Mouse (Mus musculus) NIH3T3 (cell line): ENCODE data around the gene Usp47.

ENCODE experiments used
- DNase-seq: peaks from one replicate; pipeline ENCODE4 v3.0.0-alpha.2; 2012; ENCODE audit warnings: low read depth

The Usp47 gene

DNA sequence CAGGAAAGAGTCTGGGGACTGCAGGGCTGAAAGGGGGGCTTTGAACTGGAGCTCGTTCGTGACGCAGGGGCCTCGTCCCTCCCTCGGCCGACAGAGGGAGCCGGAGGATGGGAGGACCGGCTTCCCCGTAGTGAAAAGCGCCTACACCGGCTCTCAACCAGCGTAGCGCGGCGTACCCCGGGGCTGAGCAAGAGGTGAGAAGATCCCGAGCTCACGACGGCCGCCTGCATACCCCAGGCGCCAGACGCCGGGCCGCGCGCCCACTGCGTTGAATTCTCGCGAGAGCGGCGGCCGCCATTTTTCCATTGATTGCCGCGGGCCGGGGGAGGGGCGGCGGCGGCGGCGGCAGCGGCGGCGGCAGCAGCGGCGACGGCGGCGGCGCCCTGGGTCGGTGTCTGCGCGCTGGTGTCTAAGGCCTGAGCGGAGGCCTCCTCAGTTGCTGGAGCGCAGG lies at the start of gene Usp47:
Gene Usp47 (plus strand): TSS at position 355 of the 451 bp plus-strand sequence.
- DNase-seq = peak; percentile 93

DNA sequence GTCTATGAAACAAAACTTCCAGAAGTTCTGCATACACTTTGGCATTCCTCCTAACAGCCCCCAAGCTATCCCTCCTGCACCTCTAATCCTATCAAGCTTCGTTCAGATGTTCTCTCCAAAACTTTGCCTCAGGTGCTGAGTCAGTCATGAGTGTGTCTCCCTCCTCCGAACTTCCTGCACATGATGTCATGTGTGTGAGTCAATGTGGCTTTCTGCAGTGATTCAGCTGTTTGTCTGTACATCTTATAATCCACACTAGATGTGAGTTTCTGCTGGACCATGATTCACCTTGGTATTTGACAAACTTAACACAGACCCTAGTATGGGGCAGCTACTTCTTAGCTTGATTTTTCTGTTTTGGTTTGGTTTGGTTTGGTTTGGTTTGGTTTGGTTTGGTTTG lies 46.9 kb upstream of the Usp47 start:
- peak; percentile 79 for DNase-seq

DNA sequence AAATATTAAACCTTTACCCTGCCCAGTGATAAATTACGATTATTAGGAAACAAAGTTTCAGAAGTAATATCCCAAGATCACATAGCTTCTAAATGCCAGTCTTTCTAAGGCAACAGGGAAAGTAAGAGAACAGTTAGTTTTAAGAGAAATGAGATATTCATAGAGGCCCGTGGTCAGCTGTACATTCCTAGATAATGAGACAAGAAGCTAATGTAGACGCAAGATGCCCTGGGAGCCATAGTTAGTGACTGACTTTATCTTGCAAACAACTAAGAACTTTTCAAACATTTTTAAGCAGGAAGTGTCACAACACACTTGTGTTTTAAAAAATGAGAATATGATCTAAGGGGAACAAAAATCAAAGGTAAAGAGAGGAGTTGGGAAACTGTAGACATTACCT lies 45.4 kb upstream of the Usp47 start:
- DNase-seq = peak; percentile 53

DNA sequence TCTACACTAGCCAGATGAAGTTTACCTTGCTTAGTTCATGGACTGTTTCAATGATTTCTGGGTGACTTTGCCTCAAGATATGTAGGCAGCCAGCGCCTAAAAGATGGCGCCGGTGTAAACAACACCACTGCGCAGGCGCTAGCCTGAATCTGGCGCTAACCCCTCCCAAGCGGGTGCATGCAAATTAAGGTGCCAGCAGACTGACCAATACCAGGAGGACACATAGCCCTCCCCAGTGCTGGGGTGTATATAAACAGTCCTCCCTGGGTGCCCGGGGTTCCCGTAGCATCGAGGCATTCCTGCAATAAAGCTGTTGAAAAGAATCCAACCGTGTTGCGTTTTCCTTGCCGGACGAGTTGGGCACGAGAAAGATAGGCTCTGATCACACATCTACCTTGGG lies 41.0 kb upstream of the Usp47 start:
- DNase-seq = no peak

DNA sequence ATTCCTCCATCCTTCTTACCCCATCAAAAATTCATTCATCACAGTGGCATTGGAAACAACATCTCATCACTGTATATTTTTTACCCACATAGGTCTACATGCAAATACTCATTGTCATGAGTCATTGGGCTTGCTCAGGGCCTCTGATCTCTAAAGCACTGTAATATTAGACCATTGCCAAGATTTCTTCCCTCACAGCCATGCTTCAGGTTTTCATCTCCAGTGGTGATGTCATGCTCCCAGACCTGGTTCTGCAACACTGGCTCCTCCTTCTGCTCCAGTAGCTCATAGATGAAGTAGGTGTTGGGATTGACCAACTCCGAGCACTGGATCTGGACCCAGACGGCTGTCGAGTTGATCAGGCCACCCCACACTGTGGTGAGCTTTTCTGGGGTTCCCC lies 38.8 kb upstream of the Usp47 start:
- peak; percentile 76 for DNase-seq

DNA sequence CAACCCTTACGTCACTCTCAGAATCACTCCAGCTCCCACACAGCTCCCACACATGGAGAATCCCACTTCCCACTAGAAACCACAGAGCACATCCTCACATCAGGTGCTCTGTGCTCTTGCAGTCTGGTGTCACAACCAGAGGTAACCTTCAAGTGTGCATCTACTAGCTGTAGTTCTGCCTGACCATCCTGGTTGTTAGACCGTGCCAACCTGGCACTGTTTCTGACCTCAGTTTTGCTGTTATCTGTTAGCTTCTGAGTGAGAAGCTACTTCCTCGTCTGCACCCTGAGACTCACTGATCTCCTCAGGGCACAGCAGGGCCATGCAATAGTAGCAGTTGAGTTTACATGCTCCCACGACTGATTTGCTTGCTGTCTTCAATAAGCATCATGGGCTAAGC lies 38.0 kb upstream of the Usp47 start:
- DNase-seq = no peak

DNA sequence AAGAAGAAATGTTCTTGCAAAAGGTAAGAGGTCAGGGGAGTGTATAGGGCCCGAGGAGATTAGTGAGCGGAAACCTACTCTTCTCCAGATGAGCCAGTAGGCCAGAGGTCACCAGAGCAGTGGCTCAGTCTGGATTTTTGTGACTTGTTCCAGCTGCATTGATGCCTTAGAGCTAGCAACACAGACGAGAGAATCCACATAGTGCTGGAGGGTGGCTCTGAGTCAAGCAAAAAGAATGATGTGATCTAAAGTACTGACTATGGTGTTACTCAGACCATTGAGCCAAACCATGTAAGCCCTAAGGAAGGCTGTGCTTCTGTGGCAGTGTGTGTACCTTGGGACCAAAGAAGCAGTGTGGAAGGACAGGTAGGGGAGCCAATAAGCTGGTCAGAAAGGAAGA lies 36.4 kb upstream of the Usp47 start:
- peak; percentile 56 for DNase-seq

DNA sequence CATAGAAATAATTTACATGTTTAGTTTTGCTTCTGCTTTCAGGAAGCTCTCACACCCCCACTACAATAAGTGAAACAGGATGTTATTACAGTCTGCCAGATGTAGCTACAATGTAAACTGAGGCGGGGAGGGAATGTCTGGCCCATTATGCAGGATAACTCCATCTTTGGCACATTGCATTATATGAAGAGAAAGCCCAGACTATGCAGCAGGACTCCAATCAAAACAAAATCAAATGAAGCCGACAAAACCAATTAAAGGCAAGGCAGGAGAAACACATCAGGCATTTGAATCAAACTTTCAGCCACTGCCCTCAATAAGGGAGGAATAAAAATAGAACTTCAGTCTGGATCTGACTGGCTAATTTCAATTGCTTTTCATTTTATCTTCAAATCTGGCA lies 25.9 kb upstream of the Usp47 start:
- DNase-seq = no peak

DNA sequence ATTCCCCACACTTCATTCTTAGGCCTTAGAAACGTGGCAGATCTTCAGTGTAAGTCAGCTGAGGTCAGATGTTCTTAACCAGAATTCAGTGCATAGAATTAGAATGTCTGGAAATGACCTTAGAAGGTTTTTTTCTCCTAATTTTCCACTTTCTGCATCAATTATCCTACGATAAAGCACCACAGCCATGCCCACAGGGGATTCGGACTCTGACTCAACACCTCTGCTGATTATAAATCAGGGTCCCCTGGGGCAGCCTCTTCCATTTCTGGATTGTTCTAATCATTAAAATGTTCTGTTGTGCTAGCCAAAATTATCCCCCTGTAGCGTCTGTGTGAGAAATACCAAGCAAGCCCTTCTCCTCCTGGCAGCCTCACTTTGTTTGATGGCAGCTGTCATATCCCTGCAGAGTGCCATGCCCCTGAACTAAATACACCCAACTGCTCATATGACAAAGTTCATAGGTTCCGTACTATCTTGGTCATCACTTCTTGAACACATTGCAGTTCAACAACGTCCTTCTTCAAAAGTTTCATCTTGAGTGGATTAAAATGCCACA lies 24.8 kb upstream of the Usp47 start:
- DNase-seq = peak; percentile 53

DNA sequence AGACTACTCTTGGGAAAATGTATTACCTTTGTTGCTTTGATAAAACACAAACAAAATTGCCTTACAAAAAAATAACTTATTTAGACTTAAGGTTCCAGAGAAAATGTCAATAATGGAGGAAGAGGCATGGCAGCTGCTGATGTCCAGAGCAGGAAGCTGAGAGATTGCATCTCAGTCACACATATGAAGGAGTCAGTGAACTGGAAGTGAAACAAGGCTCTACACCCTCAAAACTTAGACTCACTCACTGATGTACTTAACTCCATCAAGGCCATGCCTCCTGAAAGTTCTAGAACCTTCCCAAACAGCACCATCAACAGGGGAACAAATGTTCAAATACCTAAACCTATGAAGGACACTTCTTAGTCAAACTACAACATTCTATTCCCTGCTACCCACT lies 23.9 kb upstream of the Usp47 start:
- no peak for DNase-seq

DNA sequence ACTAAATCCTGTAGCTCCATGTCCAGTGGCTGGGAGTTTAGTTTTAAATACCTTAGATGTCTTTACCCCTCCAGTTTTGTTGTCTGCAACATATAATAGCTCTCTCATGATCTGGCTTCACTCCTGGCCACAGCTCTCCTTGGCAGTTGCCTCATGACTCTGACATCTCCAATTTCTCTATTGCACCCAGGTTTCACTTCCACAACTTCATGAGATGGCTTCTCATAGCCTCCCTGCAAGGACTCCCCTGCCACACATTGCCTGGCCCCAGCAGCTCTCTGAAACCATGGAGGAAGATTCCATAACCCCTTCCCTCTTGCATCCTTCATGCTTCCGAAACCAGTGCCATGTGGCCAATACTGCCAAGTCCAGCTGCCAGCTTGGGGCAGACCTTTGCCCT lies 23.1 kb upstream of the Usp47 start:
- DNase-seq = peak; percentile 43

DNA sequence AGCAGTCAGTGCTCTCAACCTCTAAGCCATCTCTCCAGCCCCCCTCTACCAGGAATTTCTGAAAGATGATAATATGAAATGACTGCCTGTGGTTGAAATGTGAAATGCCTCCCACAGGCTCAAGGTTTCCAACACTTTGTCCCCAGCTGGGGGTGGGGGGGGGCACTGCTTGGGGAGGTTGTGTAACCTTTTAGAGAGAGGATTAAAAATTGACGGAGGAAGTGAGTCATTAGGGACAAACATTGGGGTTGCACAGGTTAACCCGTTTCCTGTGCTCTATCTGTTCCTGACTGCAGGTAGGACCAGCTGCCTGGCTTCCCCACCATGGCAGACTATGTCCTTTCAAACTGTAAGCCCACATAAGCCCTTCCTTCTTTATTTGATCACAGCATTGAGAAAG lies 12.8 kb upstream of the Usp47 start:
- DNase-seq = peak; percentile 32

DNA sequence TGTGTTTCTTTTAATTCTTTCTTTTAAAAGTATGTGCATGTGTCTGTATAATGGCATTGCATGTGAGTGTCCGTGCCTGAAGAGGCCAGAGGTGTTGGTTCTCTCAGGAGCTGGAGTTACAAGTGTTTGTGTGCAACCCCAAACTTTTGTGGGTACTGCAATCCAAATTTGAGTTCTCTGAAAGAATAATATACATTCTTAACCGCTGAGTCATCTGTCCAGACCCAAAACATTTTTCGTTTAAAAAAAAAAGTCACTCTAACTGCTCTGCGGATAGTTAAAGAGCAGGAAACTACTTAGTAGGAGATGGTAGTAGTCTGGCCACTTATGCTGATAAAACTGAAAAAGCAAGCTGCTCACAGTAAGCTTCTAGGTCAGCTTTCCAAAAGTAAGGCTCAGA lies 12.3 kb upstream of the Usp47 start:
- DNase-seq = peak; percentile 57

DNA sequence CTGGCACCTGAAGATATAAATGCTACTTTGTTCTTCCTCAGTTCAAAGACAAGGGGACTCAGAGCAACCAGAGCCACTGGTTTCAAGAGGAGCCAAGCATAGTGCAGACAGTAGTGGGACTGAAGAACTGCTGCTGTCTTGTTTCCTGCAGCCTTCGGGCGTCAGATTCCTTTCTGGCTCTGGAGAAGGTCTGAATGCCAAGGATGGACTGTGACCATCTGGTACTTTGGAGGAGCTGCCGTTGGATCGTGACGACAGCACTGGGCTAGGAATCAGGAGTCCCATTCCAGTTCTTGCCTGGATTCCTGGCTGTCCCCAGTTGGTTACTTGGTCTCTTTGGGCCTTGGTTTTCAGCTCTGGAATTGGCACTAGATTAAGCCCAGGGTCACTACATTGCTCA lies 11.2 kb upstream of the Usp47 start:
- DNase-seq = peak; percentile 19

DNA sequence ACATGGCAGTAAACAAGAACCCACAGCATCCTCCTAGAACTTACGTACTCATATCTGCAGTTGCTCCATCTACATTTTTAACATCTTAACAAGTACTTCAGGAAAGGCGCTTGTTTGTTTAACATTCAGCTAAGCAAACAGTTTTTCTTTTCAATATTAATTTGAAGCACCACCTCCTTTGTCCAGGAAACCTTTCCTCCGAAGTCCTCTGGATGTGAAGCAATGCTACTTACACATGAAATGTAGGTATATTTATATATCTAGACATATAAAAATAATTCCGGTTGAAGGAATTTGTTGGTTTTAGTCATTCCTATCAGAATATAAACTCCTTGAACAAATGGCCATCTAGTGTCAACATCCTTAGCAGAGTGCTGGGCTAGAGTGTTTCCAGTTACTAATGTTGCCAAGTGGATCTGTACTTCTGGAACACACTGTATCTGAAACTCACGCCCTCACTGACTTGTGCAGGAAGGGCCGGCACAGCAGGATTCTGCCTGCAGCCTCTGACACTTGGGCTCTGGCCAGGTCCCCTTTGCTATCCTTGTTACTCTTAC lies 10.6 kb upstream of the Usp47 start:
- DNase-seq = no peak

DNA sequence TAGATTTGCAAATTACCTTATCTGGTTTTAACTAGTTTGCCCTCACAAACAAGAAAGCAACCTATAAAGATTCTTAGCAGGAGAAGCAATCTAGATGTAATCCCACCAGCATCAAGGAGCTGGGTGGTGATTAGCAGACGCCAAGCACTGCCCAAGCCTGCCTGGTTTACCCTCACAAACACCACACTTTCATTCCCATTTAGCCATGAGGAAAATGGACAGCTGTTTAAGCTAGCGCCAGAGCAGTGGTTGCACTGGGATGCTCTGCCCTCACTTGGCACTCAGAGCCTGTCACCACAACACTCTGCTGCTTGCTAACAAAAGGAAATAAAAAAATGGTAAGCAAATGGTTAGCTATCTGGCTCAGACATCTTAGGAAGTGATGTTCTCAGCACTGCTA lies 9.2 kb upstream of the Usp47 start:
- DNase-seq = no peak

DNA sequence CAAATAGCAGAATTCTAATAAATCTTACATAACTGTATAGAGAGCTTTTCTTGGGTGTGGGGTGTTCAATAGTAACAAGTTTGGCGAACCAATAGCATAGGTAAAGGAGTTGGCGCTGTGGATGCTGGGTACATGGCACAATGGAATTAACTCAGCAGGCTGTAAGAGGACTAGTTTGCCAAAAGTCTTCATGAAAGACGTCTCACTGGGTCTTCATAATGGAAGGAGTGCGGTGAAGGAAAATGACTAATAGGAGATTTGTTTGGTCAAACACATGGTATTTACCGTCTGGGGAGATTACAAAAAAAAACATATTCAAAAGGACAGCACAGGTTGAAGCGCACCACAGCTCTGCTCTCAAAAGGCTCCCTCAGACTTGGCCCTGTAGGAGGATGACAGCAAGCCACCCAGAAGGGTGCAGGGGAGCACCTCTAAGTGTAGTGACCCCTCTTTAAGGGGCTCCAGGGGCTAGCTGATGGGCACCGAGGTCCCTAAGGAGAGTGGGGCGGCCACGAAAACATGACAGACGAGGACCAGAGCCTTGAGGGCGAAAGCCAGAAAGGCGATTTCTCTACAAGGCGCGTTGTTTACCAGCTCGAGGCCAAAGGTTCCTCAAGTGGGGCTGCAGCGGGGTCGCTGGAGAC lies 676 bp upstream of the Usp47 start:
- peak; percentile 32 for DNase-seq

DNA sequence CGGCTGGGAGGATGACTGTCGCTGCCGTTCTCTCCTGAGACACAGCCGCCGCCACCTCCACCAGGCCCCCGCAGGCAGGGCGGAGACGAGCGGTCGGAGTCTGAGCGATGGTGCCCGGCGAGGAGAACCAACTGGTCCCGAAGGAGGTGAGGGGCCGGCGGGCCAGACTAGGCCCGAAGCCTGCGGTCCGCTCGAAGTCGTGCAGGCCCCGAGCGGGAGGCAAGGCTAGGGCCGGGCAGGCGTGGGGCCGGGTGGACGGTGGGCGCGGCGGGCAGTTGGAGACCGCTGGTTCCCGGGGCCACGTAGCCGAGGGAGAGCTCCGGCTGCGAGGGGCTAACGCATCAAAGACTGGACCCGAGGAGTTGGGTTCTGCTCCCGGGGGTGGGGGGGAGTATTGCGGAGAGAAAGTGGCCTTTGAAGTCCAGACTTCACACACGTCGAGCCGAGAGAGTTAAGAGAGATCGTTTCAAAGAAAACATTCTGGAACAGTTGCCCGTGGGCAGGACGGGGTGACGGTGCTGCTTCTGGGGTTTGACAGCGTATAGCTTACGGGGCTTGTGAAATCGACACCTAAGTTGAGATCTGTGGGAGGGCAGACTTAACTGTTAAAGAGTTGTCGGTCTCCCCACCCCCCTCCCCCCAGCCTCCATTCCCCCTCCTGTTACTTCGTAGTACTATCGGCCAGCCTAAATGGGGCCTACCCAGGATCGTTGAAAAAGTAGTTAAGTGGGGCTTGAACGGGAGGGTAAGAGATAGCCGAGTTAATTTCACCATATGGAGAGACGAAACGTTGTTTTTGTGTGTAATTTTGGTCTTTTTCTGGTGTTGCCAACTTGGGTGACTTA lies 519 bp downstream of the Usp47 start:
- peak; percentile 58 for DNase-seq

DNA sequence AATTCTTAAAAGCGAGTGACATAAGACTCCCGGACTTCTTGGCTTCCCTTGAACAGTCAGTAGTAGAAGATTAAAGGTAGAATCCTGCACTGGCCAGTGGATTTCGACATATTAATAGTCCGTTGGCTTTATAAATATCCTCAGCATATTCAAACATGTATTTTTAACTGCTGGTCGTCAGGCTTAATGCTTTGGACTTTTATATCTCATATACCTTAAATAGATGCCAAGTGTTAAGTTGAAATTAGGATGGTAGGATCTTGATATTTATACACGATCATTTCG lies 1.1 kb downstream of the Usp47 start:
- DNase-seq = no peak

DNA sequence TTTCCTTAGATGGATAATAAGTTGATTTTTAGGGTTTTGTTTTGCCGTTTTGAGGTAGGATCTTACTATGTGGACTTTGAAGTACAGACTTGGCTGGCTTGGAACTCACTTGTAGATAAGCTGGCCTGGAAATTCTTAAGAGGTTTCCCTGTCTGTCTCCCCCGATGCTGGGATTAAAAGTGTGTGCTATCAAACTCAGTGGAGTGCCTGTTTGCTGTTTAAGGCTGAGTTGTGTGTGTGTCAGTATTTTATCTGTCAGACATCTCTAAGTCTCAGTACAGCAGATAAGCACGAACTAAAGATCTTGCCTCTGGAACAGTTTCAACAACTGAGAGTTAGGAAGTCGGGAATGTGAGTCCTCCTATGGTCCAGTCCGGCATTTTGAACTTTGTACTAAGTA lies 1.6 kb downstream of the Usp47 start:
- peak; percentile 33 for DNase-seq

DNA sequence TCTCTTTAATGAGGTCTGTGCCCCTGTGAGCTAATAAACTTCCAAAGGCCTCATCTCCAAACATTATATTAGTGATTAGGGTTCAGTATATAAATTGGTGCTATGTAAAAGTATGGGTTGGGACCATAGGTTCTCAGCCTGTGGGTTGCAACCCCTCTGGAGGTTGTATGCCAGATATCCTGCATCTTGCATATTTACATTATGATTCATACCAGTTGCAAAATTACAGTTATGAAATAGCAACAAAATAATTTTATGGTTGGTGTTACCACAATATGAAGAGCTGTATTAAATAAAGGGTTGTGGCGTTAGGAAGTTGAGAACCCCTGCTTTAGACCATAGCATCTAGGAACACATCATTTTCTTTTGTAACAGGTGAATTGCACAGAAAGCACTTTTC lies 7.3 kb downstream of the Usp47 start:
- peak; percentile 44 for DNase-seq

DNA sequence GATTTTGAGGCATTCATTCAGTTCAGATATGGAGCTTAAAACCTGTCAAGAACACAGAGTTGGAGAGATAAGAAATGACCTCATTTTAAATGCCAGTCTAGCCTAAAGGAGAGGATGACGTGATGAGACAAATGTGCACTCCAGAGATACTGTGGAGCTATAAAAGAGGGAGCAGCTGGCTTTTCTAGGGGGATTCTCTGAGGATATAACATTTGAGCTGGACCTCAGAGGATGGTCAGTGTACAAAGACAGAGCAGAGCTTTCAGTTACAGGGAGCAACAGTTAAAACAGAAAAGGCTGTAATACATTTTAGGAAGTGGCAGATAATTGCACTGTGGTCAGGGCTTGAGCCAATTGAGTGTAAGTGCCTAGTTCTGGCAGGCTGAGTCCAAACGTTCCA lies 12.5 kb downstream of the Usp47 start:
- DNase-seq = peak; percentile 39

DNA sequence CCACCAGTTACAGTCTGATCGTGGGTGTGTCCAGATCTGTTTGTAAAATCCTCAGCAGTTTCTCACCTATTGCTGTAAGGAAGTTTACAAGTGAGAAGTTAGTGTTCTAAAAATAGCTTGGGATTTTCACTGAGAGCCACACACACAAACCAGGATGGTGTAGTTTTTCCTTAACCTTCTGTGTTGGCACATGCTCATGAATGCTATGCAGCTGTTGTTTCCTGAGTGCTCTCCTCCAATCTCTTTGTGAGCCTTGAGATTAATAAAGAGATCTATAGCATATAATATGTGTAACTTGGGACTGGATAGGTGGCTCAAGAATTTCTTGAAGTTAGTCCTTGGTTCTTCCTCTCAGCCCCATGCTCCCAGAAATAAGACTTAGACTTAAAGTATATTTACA lies 13.3 kb downstream of the Usp47 start:
- DNase-seq = no peak
